Mouse (Mus musculus): Measurements from ENCODE around the gene Chd9. TPM values are rescaled to one million over a fixed set of nuclear protein-coding genes. Genes with fewer than 3 reads are reported as not detected.

Chd9 gene
- polyA plus RNA-seq, 1 experiment from 2014 or later: 44.7 TPM

DNA sequence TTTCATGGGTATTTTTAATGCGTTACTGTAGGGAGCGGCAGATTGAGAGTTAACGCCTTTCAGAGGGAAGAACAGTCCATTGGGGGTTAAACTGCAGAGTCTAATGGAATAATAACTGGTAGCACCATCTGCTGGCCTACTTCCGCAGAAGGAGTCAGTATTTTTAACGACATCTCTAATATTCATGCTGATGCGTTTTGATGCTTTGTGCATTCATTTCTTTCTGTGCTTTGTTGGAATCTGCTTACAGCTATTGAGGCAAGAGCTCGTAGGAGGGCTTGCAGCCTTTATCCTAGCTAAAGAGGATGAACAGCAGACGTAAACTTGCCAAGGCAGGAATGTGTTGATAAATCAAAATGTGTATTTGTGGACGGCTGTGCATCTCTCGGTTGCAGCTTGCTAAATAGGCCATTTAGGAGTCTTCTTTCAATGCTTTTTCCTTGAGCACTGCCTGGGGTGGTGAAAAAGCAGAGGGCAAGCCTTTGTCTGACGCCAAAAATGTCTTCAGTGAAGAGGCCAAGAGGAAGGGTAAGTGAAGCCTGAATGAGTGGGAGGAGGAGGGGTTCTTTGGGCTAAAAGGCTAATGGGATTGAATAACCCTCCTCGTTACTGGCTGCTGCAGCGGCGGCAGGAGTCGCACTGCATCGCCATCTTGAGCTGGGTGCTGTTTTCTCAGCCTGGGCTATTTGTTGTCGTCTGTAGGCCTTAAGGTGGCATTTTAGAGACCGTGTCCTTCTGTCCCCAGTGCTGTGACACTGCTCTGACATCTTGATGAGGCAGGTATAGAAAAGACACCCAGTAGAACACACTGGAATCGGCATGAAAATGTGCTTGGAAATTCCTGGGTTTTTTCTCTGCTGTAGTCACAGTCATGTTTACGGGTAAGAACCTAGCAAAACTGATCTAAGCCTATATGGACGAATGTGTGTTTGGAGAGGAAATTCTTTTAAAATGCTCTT, 126.9 kb downstream of the Chd9 start:
- H3K9ac ChIP-seq (ENCODE audit: low read depth, low read length): peak overlapping the region; percentile 93
- H3K4me1 ChIP-seq (ENCODE audit: control insufficient read depth, insufficient read depth, low read length): peaks cover 10% of the 10 kb centered on the region
- H3K36me3 ChIP-seq (ENCODE audit: control insufficient read depth, insufficient read depth, low read length): no peaks in the 10 kb centered on the region
- no peaks in the 10 kb centered on the region for H3K9me3 ChIP-seq (replicated peaks; ENCODE audit: control insufficient read depth, low read length)
- peak overlapping the region; percentile 58 for H3K4me3 ChIP-seq (ENCODE audit: low read depth, low read length)
- ATAC-seq (replicated peaks; ENCODE audit: insufficient number of reproducible peaks, low FRiP score, low TSS enrichment): peak; percentile 83
- peak overlapping the region; percentile 96 for H3K27ac ChIP-seq (ENCODE audit: low read depth, low read length)
- WGBS (ENCODE audit: insufficient replicate concordance): 7% methylated on average over 21 of the region's 21 CpGs
- H3K27me3 ChIP-seq (ENCODE audit: control insufficient read depth, insufficient read depth, low read length): no peaks in the 10 kb centered on the region
- peak overlapping the region; percentile 79 for H3K4me2 ChIP-seq

GRCm38 (mm10) chr8:90955761-90956136, 127.6 kb downstream of the Chd9 start:
- Histone ChIP-seq H3K27me3 (ENCODE audit: control insufficient read depth, insufficient read depth, low read length) (no peaks in the 10 kb centered on the region), H3K4me3 (ENCODE audit: low read depth, low read length) (peak overlapping the region; percentile 58), H3K36me3 (ENCODE audit: control insufficient read depth, insufficient read depth, low read length) (no peaks in the 10 kb centered on the region), H3K9ac (ENCODE audit: low read depth, low read length) (peak overlapping the region; percentile 93; the same call in 1 of the 2 replicates), H3K27ac (ENCODE audit: low read depth, low read length) (peak overlapping the region; percentile 96), H3K4me1 (ENCODE audit: control insufficient read depth, insufficient read depth, low read length) (peaks cover 12% of the 10 kb centered on the region), H3K4me2 (peak overlapping the region; percentile 79), H3K9me3 (replicated peaks; ENCODE audit: control insufficient read depth, low read length) (no peaks in the 10 kb centered on the region)
- no peak for ATAC-seq (replicated peaks; ENCODE audit: insufficient number of reproducible peaks, low FRiP score, low TSS enrichment)

DNA sequence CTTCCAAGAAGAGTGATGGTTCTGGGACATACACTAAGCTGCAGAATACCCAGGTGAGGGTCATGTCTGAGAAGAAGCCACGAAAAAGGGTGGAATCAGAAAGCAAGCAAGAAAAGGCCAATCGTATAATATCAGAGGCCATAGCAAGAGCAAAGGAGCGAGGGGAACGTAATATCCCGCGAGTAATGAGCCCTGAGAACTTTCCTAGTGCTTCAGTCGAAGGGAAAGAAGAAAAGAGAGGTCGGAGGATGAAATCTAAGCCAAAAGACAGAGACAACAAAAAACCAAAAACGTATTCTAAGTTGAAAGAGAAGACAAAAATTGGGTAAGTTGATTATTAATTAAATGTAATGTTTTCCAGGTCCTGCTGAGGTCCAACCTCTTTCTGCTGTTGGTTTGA, 128.2 kb downstream of the Chd9 start:
- Histone ChIP-seq H3K4me1 (ENCODE audit: control insufficient read depth, insufficient read depth, low read length) (peaks cover 12% of the 10 kb centered on the region), H3K9ac (ENCODE audit: low read depth, low read length) (no peak overlapping the region), H3K36me3 (ENCODE audit: control insufficient read depth, insufficient read depth, low read length) (no peaks in the 10 kb centered on the region), H3K9me3 (replicated peaks; ENCODE audit: control insufficient read depth, low read length) (no peaks in the 10 kb centered on the region), H3K27ac (ENCODE audit: low read depth, low read length) (no peak overlapping the region), H3K27me3 (ENCODE audit: control insufficient read depth, insufficient read depth, low read length) (no peaks in the 10 kb centered on the region), H3K4me3 (ENCODE audit: low read depth, low read length) (peak overlapping the region; percentile 8; the same call in 1 of the 2 replicates), H3K4me2 (peak overlapping the region; percentile 58)
- 83% methylated on average over 9 of the region's 9 CpGs for WGBS (ENCODE audit: insufficient replicate concordance)
- no peak for ATAC-seq (replicated peaks; ENCODE audit: insufficient number of reproducible peaks, low FRiP score, low TSS enrichment)

- no peaks in the 10 kb centered on the region for H3K9me3 ChIP-seq (replicated peaks; ENCODE audit: control insufficient read depth, low read length)
- no peaks in the 10 kb centered on the region for H3K36me3 ChIP-seq (ENCODE audit: control insufficient read depth, insufficient read depth, low read length)
- H3K4me2 ChIP-seq: no peak overlapping the region
- H3K27ac ChIP-seq (ENCODE audit: low read depth, low read length): no peak overlapping the region
- H3K27me3 ChIP-seq (ENCODE audit: control insufficient read depth, insufficient read depth, low read length): no peaks in the 10 kb centered on the region
- peaks cover 12% of the 10 kb centered on the region for H3K4me1 ChIP-seq (ENCODE audit: control insufficient read depth, insufficient read depth, low read length)
- ATAC-seq (replicated peaks; ENCODE audit: insufficient number of reproducible peaks, low FRiP score, low TSS enrichment): no peak
- no peak overlapping the region for H3K9ac ChIP-seq (ENCODE audit: low read depth, low read length)
- no peak overlapping the region for H3K4me3 ChIP-seq (ENCODE audit: low read depth, low read length)
Measured at GRCm38 (mm10) chr8:90957711-90958110, 129.6 kb downstream of the Chd9 start.

DNA sequence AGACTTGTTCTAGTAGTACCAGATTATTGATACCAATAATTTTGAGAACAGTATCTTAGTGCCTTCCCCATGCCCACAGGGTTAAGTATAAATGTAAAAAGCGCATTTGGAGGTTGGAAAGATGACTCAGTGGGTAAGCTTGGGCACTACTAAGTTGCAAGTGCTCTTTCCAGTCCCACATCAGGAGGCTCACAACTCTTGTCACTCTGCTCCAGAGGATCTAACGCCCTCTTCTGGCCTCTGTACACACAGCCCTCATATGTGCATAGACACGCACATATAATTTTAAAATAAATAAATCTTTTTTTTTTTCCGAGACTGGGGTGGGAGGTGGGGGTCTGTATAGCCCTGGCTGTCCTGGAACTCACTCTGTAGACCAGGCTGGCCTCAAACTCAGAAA, 131.6 kb downstream of the Chd9 start:
- ATAC-seq (replicated peaks; ENCODE audit: insufficient number of reproducible peaks, low FRiP score, low TSS enrichment): no peak
- Histone ChIP-seq H3K4me2 (no peak overlapping the region), H3K27me3 (ENCODE audit: control insufficient read depth, insufficient read depth, low read length) (no peaks in the 10 kb centered on the region), H3K9ac (ENCODE audit: low read depth, low read length) (no peak overlapping the region), H3K4me1 (ENCODE audit: control insufficient read depth, insufficient read depth, low read length) (peaks cover 12% of the 10 kb centered on the region), H3K9me3 (replicated peaks; ENCODE audit: control insufficient read depth, low read length) (no peaks in the 10 kb centered on the region), H3K36me3 (ENCODE audit: control insufficient read depth, insufficient read depth, low read length) (no peaks in the 10 kb centered on the region), H3K4me3 (ENCODE audit: low read depth, low read length) (no peak overlapping the region), H3K27ac (ENCODE audit: low read depth, low read length) (no peak overlapping the region)
- WGBS (ENCODE audit: insufficient replicate concordance): 89% methylated on average over 4 of the region's 4 CpGs

- H3K4me1 ChIP-seq (ENCODE audit: control insufficient read depth, insufficient read depth, low read length): peaks cover 8% of the 10 kb centered on the region
- H3K27me3 ChIP-seq (ENCODE audit: control insufficient read depth, insufficient read depth, low read length): no peaks in the 10 kb centered on the region
- ATAC-seq (replicated peaks; ENCODE audit: insufficient number of reproducible peaks, low FRiP score, low TSS enrichment): no peak
- 0 out of 2 replicates have a peak overlapping the region, but pooled peaks have one; percentile 30 for H3K9ac ChIP-seq (ENCODE audit: low read depth, low read length)
- 67% methylated on average over 4 of the region's 4 CpGs for WGBS (ENCODE audit: insufficient replicate concordance)
- H3K4me3 ChIP-seq (ENCODE audit: low read depth, low read length): no peak overlapping the region
- H3K9me3 ChIP-seq (replicated peaks; ENCODE audit: control insufficient read depth, low read length): no peaks in the 10 kb centered on the region
- no peaks in the 10 kb centered on the region for H3K36me3 ChIP-seq (ENCODE audit: control insufficient read depth, insufficient read depth, low read length)
- no peak overlapping the region for H3K4me2 ChIP-seq
- no peak overlapping the region for H3K27ac ChIP-seq (ENCODE audit: low read depth, low read length)
Measured at GRCm38 (mm10) chr8:90961603-90962002, 133.5 kb downstream of the Chd9 start.

DNA sequence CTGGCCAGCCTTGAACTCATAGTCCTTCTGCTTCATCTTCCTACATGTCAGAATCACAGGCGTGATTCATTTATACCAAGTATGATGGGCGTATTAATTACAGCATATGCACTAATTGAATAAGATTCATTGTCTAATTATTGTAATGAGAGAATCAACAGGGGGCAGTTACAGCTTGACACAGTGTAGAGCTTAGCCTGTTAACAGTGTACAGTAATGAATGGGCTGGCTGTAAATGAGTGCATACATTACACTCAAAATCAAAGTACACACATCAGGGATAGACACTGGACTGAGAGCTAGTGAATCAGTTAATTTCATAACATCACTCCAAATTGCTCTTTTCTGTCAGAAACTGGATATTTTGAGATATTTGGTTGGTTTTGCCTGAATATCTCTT, 135.9 kb downstream of the Chd9 start:
- Histone ChIP-seq H3K9me3 (replicated peaks; ENCODE audit: control insufficient read depth, low read length) (no peaks in the 10 kb centered on the region), H3K27me3 (ENCODE audit: control insufficient read depth, insufficient read depth, low read length) (no peaks in the 10 kb centered on the region), H3K4me1 (ENCODE audit: control insufficient read depth, insufficient read depth, low read length) (0 out of 2 replicates have a peak, but pooled peaks cover 2% of the 10 kb centered on the region), H3K36me3 (ENCODE audit: control insufficient read depth, insufficient read depth, low read length) (no peaks in the 10 kb centered on the region), H3K27ac (ENCODE audit: low read depth, low read length) (no peak overlapping the region), H3K4me3 (ENCODE audit: low read depth, low read length) (no peak overlapping the region), H3K9ac (ENCODE audit: low read depth, low read length) (no peak overlapping the region), H3K4me2 (no peak overlapping the region)
- no peak for ATAC-seq (replicated peaks; ENCODE audit: insufficient number of reproducible peaks, low FRiP score, low TSS enrichment)
- WGBS (ENCODE audit: insufficient replicate concordance): 88% methylated on average over 2 of the region's 2 CpGs

DNA sequence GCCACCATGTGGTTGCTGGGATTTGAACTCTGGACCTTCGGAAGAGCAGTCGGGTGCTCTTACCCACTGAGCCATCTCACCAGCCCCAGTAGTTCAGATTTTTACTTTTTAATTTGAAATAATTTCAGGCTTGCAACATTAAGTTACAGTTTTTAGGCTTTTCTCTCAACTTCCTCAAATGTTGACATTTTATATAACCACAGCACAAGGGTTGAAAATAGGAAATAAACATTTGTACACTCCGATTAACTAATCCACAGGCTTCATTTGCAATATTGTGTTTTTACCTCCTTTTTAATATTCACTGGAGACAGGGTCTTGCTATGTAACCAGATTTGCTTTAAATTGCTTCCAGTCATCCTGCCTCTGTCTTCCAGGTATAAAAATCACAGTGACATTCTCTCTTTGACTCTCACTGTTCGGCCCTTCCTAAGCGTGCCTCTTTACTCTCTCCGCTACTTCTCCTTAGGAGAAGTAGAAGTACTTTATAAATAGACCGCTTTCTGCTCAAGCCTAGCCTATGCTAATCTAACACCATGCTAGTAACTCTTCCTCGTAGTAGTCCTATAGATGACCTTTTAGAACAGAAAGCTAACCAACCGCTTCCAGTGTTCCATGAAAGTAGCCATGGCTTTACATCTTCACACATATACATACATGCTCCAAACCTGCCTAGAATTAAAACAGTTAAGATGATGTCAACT, 137.5 kb downstream of the Chd9 start:
- H3K9ac ChIP-seq (ENCODE audit: low read depth, low read length): no peak overlapping the region
- ATAC-seq (replicated peaks; ENCODE audit: insufficient number of reproducible peaks, low FRiP score, low TSS enrichment): no peak
- no peaks in the 10 kb centered on the region for H3K36me3 ChIP-seq (ENCODE audit: control insufficient read depth, insufficient read depth, low read length)
- H3K4me2 ChIP-seq: no peak overlapping the region
- no peak overlapping the region for H3K4me3 ChIP-seq (ENCODE audit: low read depth, low read length)
- H3K4me1 ChIP-seq (ENCODE audit: control insufficient read depth, insufficient read depth, low read length): no peaks in the 10 kb centered on the region
- H3K27me3 ChIP-seq (ENCODE audit: control insufficient read depth, insufficient read depth, low read length): no peaks in the 10 kb centered on the region
- no peak overlapping the region for H3K27ac ChIP-seq (ENCODE audit: low read depth, low read length)
- no peaks in the 10 kb centered on the region for H3K9me3 ChIP-seq (replicated peaks; ENCODE audit: control insufficient read depth, low read length)
- WGBS (ENCODE audit: insufficient replicate concordance): 81% methylated on average over 9 of the region's 9 CpGs
